Mouse (Mus musculus): ENCODE measurements around the gene Spag16. TPM values are rescaled to one million over a fixed set of nuclear protein-coding genes. Genes with fewer than 3 reads are reported as not detected.

Gene Spag16
- total RNA-seq, 1 experiment from 2014 or later: not detected

- no peak for ATAC-seq (replicated peaks; ENCODE audit: insufficient number of reproducible peaks, low FRiP score, low TSS enrichment, poor library complexity, severe bottlenecking)
Observed at GRCm38 (mm10) chr1:70073440-70073839, 246.7 kb downstream of the Spag16 start.

DNA sequence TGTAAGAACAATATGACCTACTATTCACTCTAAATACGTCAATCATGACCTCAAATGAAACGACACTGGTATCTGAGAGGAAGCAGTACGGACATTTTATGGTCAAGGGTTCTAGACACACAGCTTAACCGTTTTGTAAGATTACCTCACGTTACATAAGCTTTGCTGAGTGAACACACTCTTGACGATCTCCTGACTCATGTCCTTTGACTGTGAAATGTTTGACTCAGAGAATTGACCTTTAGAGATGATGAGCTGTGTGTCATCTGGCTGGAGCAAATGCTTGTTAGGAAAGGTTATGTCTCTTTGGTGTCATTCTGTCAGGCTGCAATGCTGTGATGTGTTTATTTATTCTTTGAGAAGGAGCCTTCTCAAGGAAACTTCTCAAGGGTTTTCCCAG is 252.0 kb downstream of the Spag16 start:
- no peak for ATAC-seq (replicated peaks; ENCODE audit: insufficient number of reproducible peaks, low FRiP score, low TSS enrichment, poor library complexity, severe bottlenecking)

DNA sequence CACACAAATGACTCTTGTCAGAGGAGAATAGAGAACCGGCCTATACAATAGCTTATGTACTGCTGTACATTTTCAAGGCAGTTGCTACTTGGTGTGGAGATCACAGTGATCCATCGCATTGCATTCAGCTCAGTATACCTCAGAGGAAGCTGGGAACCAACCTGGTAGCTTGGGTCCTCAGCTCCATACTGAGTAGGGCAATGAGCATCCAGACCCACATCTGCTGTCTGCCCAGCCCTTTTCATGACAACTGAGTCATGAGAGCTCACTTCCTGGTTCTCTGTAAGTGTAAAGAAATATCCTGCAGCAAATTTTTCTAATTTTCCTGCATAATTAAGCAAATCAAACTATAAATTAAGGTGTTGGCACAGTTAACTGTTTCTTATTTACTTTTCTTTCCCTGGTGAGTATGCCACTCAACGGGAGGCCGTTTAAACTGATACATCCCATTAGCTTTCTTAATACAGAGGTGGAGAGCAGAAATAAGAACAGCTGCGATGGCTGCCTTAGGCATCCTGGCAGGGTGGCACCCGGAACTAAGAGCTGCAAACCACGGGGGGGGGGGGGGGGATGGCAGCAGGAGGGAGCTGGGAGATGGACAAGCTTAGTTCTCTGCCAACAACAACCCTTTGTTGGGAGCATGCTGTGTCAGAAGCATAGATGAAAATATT is 255.6 kb downstream of the Spag16 start:
- no peak for ATAC-seq (replicated peaks; ENCODE audit: insufficient number of reproducible peaks, low FRiP score, low TSS enrichment, poor library complexity, severe bottlenecking)

DNA sequence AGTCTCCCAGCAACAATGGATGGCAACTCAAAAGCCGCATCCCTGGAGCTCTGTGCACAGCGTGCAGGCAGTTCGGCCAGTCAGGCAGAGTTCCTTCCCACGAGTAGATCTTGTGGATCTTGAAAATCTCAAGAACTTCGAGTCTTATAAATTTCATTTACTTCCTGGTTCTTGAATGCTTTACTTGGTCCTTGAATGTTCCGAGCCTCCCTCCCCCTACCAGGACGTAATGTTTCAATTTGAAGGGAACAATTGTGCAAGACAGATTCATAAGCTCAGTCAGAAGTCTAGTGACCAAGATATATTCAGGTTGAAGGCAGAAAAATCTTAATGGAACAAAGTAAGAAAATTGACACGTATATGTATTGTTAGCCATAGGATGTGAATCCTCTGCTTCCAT is 277.9 kb downstream of the Spag16 start:
- ATAC-seq (replicated peaks; ENCODE audit: insufficient number of reproducible peaks, low FRiP score, low TSS enrichment, poor library complexity, severe bottlenecking): no peak

GRCm38 (mm10) chr1:70116212-70116982 is 289.6 kb downstream of the Spag16 start:
- ATAC-seq (replicated peaks; ENCODE audit: insufficient number of reproducible peaks, low FRiP score, low TSS enrichment, poor library complexity, severe bottlenecking): no peak

GRCm38 (mm10) chr1:70128035-70128434 is 301.3 kb downstream of the Spag16 start:
- no peak for ATAC-seq (replicated peaks; ENCODE audit: insufficient number of reproducible peaks, low FRiP score, low TSS enrichment, poor library complexity, severe bottlenecking)

DNA sequence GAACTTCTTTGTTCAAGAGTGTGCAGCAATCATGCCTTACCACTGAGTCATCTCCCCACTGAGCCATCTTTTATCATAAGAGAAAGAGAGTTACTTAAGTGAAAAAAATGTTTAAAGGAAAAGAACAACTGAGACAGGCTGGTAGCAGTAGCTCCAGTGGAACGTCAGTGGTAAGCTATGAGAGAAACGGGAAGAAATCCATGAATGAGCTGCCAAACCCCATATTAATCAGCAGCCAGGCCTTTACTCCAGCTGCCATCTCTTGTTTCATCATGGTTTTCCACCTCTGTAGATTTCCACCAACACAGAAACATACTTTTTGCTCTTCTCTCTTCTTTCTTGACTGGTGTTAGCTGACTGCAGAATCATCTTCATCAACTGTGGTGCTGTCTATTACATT is 308.8 kb downstream of the Spag16 start:
- no peak for ATAC-seq (replicated peaks; ENCODE audit: insufficient number of reproducible peaks, low FRiP score, low TSS enrichment, poor library complexity, severe bottlenecking)

GRCm38 (mm10) chr1:70165343-70166158 is 338.8 kb downstream of the Spag16 start:
- no peak for ATAC-seq (replicated peaks; ENCODE audit: insufficient number of reproducible peaks, low FRiP score, low TSS enrichment, poor library complexity, severe bottlenecking)

- no peak for ATAC-seq (replicated peaks; ENCODE audit: insufficient number of reproducible peaks, low FRiP score, low TSS enrichment, poor library complexity, severe bottlenecking)
Observed at GRCm38 (mm10) chr1:70180123-70180741, 353.5 kb downstream of the Spag16 start.

GRCm38 (mm10) chr1:70264815-70265214 is 438.0 kb downstream of the Spag16 start:
- ATAC-seq (replicated peaks; ENCODE audit: insufficient number of reproducible peaks, low FRiP score, low TSS enrichment, poor library complexity, severe bottlenecking): no peak

- ATAC-seq (replicated peaks; ENCODE audit: insufficient number of reproducible peaks, low FRiP score, low TSS enrichment, poor library complexity, severe bottlenecking): no peak
Observed at GRCm38 (mm10) chr1:70265920-70266505, 439.2 kb downstream of the Spag16 start.

GRCm38 (mm10) chr1:70270139-70270538 is 443.4 kb downstream of the Spag16 start:
- ATAC-seq (replicated peaks; ENCODE audit: insufficient number of reproducible peaks, low FRiP score, low TSS enrichment, poor library complexity, severe bottlenecking): no peak

DNA sequence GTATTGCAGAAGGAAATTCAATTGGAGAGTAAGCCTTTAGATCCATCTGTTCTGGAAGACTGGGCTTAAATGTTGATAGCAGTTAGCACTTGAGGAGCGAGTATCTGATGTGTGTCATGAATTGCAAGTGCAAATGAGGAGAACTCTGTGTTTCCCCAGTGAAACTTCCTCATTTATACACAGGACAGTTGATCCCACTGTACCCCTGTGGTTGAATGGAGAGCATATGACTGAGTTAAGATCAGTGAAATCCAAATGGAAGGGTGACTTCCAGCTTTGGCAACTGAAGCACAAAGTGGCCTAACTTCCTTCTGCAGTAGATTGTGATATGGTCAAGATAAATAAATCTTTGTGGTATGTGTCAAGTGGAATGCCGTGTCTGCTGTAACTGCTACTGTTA is 446.0 kb downstream of the Spag16 start:
- no peak for ATAC-seq (replicated peaks; ENCODE audit: insufficient number of reproducible peaks, low FRiP score, low TSS enrichment, poor library complexity, severe bottlenecking)

- ATAC-seq (replicated peaks; ENCODE audit: insufficient number of reproducible peaks, low FRiP score, low TSS enrichment, poor library complexity, severe bottlenecking): no peak
Observed at GRCm38 (mm10) chr1:70279296-70279695, 452.5 kb downstream of the Spag16 start.

GRCm38 (mm10) chr1:70283388-70283787 is 456.6 kb downstream of the Spag16 start:
- ATAC-seq (replicated peaks; ENCODE audit: insufficient number of reproducible peaks, low FRiP score, low TSS enrichment, poor library complexity, severe bottlenecking): no peak

DNA sequence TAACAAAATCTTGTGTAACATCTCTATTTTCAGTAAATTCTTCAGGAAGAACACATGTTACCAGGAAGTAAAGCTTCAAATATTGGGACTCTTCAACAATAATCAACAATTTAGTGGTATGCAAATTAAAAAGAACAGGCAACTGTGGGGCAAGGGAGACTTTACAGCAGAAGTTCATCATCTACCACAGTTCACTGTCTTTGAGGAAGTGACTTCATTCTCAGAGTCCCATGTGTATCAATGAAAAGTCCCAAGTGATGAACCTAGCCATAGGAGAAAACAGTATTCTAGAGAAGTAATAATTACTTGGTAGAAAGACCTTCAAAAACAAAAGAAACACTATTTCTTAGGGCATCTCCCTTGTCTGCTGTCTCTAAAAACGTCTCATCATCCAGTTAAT is 457.4 kb downstream of the Spag16 start:
- no peak for ATAC-seq (replicated peaks; ENCODE audit: insufficient number of reproducible peaks, low FRiP score, low TSS enrichment, poor library complexity, severe bottlenecking)

GRCm38 (mm10) chr1:70316128-70316765 is 489.5 kb downstream of the Spag16 start:
- ATAC-seq (replicated peaks; ENCODE audit: insufficient number of reproducible peaks, low FRiP score, low TSS enrichment, poor library complexity, severe bottlenecking): no peak

GRCm38 (mm10) chr1:70320951-70321350 is 494.2 kb downstream of the Spag16 start:
- ATAC-seq (replicated peaks; ENCODE audit: insufficient number of reproducible peaks, low FRiP score, low TSS enrichment, poor library complexity, severe bottlenecking): no peak

Measured in monocyte, adult 5-6 weeks (primary cell).